Mouse (Mus musculus) small intestine, adult 2 months (tissue): Measurements from ENCODE around the gene Accsl.

Experiments
- CTCF ChIP-seq: fragments of 200-500 bp; IDR thresholded peaks from 2 replicates; pipeline ENCODE4 v1.5.1; 2012; ENCODE audit warnings: low read depth, mild to moderate bottlenecking, control low read depth, inconsistent platforms, low read length, moderate library complexity, mixed read lengths; ENCODE audit not compliant: insufficient replicate concordance, insufficient read length; ENCODE audit errors: extremely low read depth
- POLR2A ChIP-seq: fragments of 200-500 bp; IDR thresholded peaks from 2 replicates; pipeline ENCODE4 v1.6.1; 2012; ENCODE audit warnings: low read depth, mild to moderate bottlenecking, control low read depth, inconsistent platforms, low read length, moderate library complexity

- TF ChIP-seq POLR2A (no peak), CTCF (no peak)
These were observed 33.4 kb downstream of the Accsl start for GRCm38 (mm10) chr2:93835596-93835995.
